Mouse (Mus musculus) kidney, adult 2 months (tissue): ENCODE data around the gene Phf20. TPM values are rescaled to one million over a fixed set of nuclear protein-coding genes. Genes with fewer than 3 reads are reported as not detected.

Experiments used
- DNase-seq: peaks from one replicate; pipeline ENCODE4 v3.0.0; 2021
- H3K27ac ChIP-seq: fragments of 200-500 bp; 2 replicates; pipeline ENCODE4 v1.5.1; 2012; ENCODE audit warnings: low read depth, low read length, control low read depth, inconsistent platforms; ENCODE audit not compliant: insufficient read depth
- H3K27me3 ChIP-seq: fragments of 200-500 bp; replicated peaks from 2 replicates; pipeline ENCODE4 v1.6.1; 2012; ENCODE audit warnings: mild to moderate bottlenecking, moderate library complexity, low read length, inconsistent platforms; ENCODE audit not compliant: control insufficient read depth, insufficient read depth
- H3K36me3 ChIP-seq: fragments of 200-500 bp; 2 replicates; pipeline ENCODE4 v1.6.1; 2012; ENCODE audit warnings: mild to moderate bottlenecking, moderate library complexity, low read length, inconsistent platforms; ENCODE audit not compliant: control insufficient read depth, insufficient read depth
- H3K4me1 ChIP-seq: fragments of 200-500 bp; 2 replicates; pipeline ENCODE4 v1.6.1; 2011; ENCODE audit warnings: low read length; ENCODE audit not compliant: control insufficient read depth, insufficient read depth
- H3K4me3 ChIP-seq: fragments of 200-500 bp; 2 replicates; pipeline ENCODE4 v1.5.1; 2011; ENCODE audit warnings: mild to moderate bottlenecking, low read depth, low read length, control low read depth; ENCODE audit not compliant: insufficient read depth
- CTCF ChIP-seq: fragments of 200-500 bp; conservative IDR thresholded peaks from 2 replicates; pipeline ENCODE4 v1.5.1; 2011; ENCODE audit warnings: low read depth, mild to moderate bottlenecking, control low read depth, low read length, moderate library complexity, mixed read lengths; ENCODE audit not compliant: insufficient read depth, insufficient read length
- POLR2A ChIP-seq: fragments of 200-500 bp; IDR thresholded peaks from one replicate; pipeline ENCODE4 v1.6.1; 2011; ENCODE audit warnings: low read depth, low read length, control low read depth
- WGBS: fragments of 180-500 bp; shearing (Covaris S2); methylation state at CpG from one replicate; pipeline ENCODE4 v1.1.7; 2018; 5-methylcytosine and 5-hydroxymethylcytosine counted together
- polyA plus RNA-seq: library from polyadenylated mRNA; depleted of rRNA; stranded (reverse); fragments of >200 nt; gene quantifications from 2 replicates; pipeline ENCODE4 v1.2.3, GENCODE M21; 2012

Phf20 gene
- polyA plus RNA-seq, 1 experiment: 14.6 TPM

- Histone ChIP-seq H3K4me1 (peaks cover 39% of the 10 kb centered on the region), H3K4me3 (no peak overlapping the region), H3K27me3 (no peaks in the 10 kb centered on the region), H3K27ac (no peak overlapping the region), H3K36me3 (no peaks in the 10 kb centered on the region)
- no peak for DNase-seq
- TF ChIP-seq POLR2A (no peak), CTCF (no peak)
- 40% methylated on average over 3 of the region's 3 CpGs for WGBS
Measured at GRCm38 (mm10) chr2:156199944-156200343, 3.7 kb downstream of the Phf20 start.

- no peak for DNase-seq
- Histone ChIP-seq H3K36me3 (no peaks in the 10 kb centered on the region), H3K27ac (no peak overlapping the region), H3K4me1 (peaks cover 34% of the 10 kb centered on the region), H3K4me3 (no peak overlapping the region), H3K27me3 (no peaks in the 10 kb centered on the region)
- 89% methylated on average over 4 of the region's 4 CpGs for WGBS
- TF ChIP-seq CTCF: no peak
- no peak for TF ChIP-seq POLR2A
Measured at GRCm38 (mm10) chr2:156201486-156201885, 5.2 kb downstream of the Phf20 start.

- H3K27ac ChIP-seq: peak overlapping the region; percentile 60
- H3K27me3 ChIP-seq: no peaks in the 10 kb centered on the region
- H3K4me3 ChIP-seq: no peak overlapping the region
- peaks cover 35% of the 10 kb centered on the region for H3K4me1 ChIP-seq
- no peaks in the 10 kb centered on the region for H3K36me3 ChIP-seq
- peak; percentile 92 for DNase-seq
- WGBS: 10% methylated on average over 3 of the region's 3 CpGs
- TF ChIP-seq POLR2A (no peak), CTCF (no peak)
Measured at GRCm38 (mm10) chr2:156202848-156203437, 6.7 kb downstream of the Phf20 start.

- peaks cover 30% of the 10 kb centered on the region for H3K4me1 ChIP-seq
- no peaks in the 10 kb centered on the region for H3K27me3 ChIP-seq
- H3K4me3 ChIP-seq: no peak overlapping the region
- H3K27ac ChIP-seq: no peak overlapping the region
- H3K36me3 ChIP-seq: no peaks in the 10 kb centered on the region
- 75% methylated on average over 6 of the region's 6 CpGs for WGBS
- TF ChIP-seq POLR2A: no peak
- TF ChIP-seq CTCF: peak; percentile 32; the same call in 1 of the 2 replicates
- no peak for DNase-seq
Measured at GRCm38 (mm10) chr2:156203917-156204316, 7.7 kb downstream of the Phf20 start.

- 67% methylated on average over 1 of the region's 1 CpGs for WGBS
- no peak for TF ChIP-seq CTCF
- no peak for TF ChIP-seq POLR2A
Measured at GRCm38 (mm10) chr2:156217786-156218185, 21.5 kb downstream of the Phf20 start.

GRCm38 (mm10) chr2:156222100-156222499 is 25.8 kb downstream of the Phf20 start:
- H3K27ac ChIP-seq: no peak overlapping the region
- no peak for DNase-seq
- H3K4me3 ChIP-seq: no peak overlapping the region
- H3K4me1 ChIP-seq: no peaks in the 10 kb centered on the region
- TF ChIP-seq POLR2A (no peak), CTCF (no peak)
- peaks cover 2% of the 10 kb centered on the region; the same call in 1 of the 2 replicates for H3K36me3 ChIP-seq
- H3K27me3 ChIP-seq: no peaks in the 10 kb centered on the region

More at GRCm38 (mm10) chr2:156217786-156218185, 21.5 kb downstream of the Phf20 start:
- Histone ChIP-seq H3K27ac (no peak overlapping the region), H3K27me3 (no peaks in the 10 kb centered on the region), H3K36me3 (no peaks in the 10 kb centered on the region), H3K4me3 (no peak overlapping the region), H3K4me1 (no peaks in the 10 kb centered on the region)
- DNase-seq: no peak

GRCm38 (mm10) chr2:156224043-156224442 is 27.8 kb downstream of the Phf20 start:
- no peak for DNase-seq
- no peaks in the 10 kb centered on the region for H3K4me1 ChIP-seq
- TF ChIP-seq CTCF (no peak), POLR2A (no peak)
- H3K27me3 ChIP-seq: no peaks in the 10 kb centered on the region
- H3K36me3 ChIP-seq: peaks cover 2% of the 10 kb centered on the region; the same call in 1 of the 2 replicates
- H3K27ac ChIP-seq: no peak overlapping the region
- H3K4me3 ChIP-seq: no peak overlapping the region
- 92% methylated on average over 5 of the region's 5 CpGs for WGBS
